Mouse (Mus musculus) hindlimb bud, embryonic 11.5 days (tissue): ENCODE measurements around the gene P3h4.

Experiments
- DNase-seq: peaks from one replicate; pipeline ENCODE4 v3.0.0-alpha.2; 2012; ENCODE audit warnings: low read depth, low spot score; ENCODE audit errors: extremely low spot score

Gene P3h4

GRCm38 (mm10) chr11:100408835-100409462, 5.7 kb downstream of the P3h4 start:
- no peak for DNase-seq

- no peak for DNase-seq
These were observed 6.4 kb downstream of the P3h4 start for GRCm38 (mm10) chr11:100408076-100408834.

GRCm38 (mm10) chr11:100406995-100407705, 7.5 kb downstream of the P3h4 start:
- DNase-seq = no peak

GRCm38 (mm10) chr11:100406273-100406672, 8.4 kb downstream of the P3h4 start:
- no peak for DNase-seq

- DNase-seq = no peak
These were observed 10.1 kb downstream of the P3h4 start for GRCm38 (mm10) chr11:100404456-100405074.

- no peak for DNase-seq
These were observed 11.0 kb downstream of the P3h4 start for GRCm38 (mm10) chr11:100403445-100404134.

- DNase-seq = no peak
These were observed 12.0 kb downstream of the P3h4 start for GRCm38 (mm10) chr11:100402682-100403081.

- DNase-seq = no peak
These were observed 12.4 kb downstream of the P3h4 start for GRCm38 (mm10) chr11:100402240-100402639.

GRCm38 (mm10) chr11:100400842-100401241, 13.8 kb downstream of the P3h4 start:
- DNase-seq = no peak

GRCm38 (mm10) chr11:100399727-100400538, 14.7 kb downstream of the P3h4 start:
- DNase-seq = no peak

- no peak for DNase-seq
These were observed 15.3 kb downstream of the P3h4 start for GRCm38 (mm10) chr11:100399320-100399719.

- no peak for DNase-seq
These were observed 16.1 kb downstream of the P3h4 start for GRCm38 (mm10) chr11:100398517-100398916.

- DNase-seq = peak; percentile 82
These were observed 16.8 kb downstream of the P3h4 start, which contains the start of gene Jup for GRCm38 (mm10) chr11:100397600-100398389. Jup (minus strand) TSS chr11:100397763.

GRCm38 (mm10) chr11:100396886-100397599, 17.6 kb downstream of the P3h4 start:
- DNase-seq = no peak

GRCm38 (mm10) chr11:100395861-100396631, 18.6 kb downstream of the P3h4 start:
- no peak for DNase-seq

- no peak for DNase-seq
These were observed 19.4 kb downstream of the P3h4 start for GRCm38 (mm10) chr11:100395200-100395599.

GRCm38 (mm10) chr11:100394353-100395074, 20.1 kb downstream of the P3h4 start:
- no peak for DNase-seq
